8 mouse cellular contexts compared by ENCODE assay signal in genomic region chr4:154025641-154026440, GRCm38 (mm10). TPM values are rescaled to one million over a fixed set of nuclear protein-coding genes. Genes with fewer than 3 reads are reported as not detected.
A peak's percentile ranks its signal among the peaks of the same experiment; 100 is the strongest.
DNase-seq lines count a peak whose midpoint lies in the region; ATAC-seq lines count a peak whose summit lies in the region.

Gene Smim1, minus strand, starts transcription at chr4:154026230.

- 3% methylated on average over 33 of the region's 33 CpGs for WGBS in hindbrain, embryonic 10.5 days

- H3K36me3 ChIP-seq in hindbrain, embryonic 10.5 days, result peaks cover 18% of the 10 kb centered on the region

- peak within 1 kb of the TSS; percentile 49 for H3K4me3 ChIP-seq in hindbrain, embryonic 10.5 days

- peaks cover 37% of the 10 kb centered on the region for H3K4me1 ChIP-seq in hindbrain, embryonic 10.5 days (replicated peaks)

- peaks cover 41% of the 10 kb centered on the region for H3K27me3 ChIP-seq in hindbrain, embryonic 10.5 days (ENCODE audit: insufficient read depth, poor library complexity, severe bottlenecking)

- peak within 1 kb of the TSS; percentile 80 for H3K27ac ChIP-seq in hindbrain, embryonic 10.5 days

- ATAC-seq in frontal cortex, adult (ENCODE audit: low TSS enrichment), result peak; percentile 39; the same call in 1 of the 2 replicates
- ATAC-seq in inflammation-experienced regulatory T-cells, adult 6 months, result no peak

- DNase-seq in WW6 (ENCODE audit: low read depth, low spot score), result peak; percentile 66
- DNase-seq in cerebellum, adult 9-11 months, result peak; percentile 62
- peak; percentile 62 for DNase-seq in hindbrain, embryonic 10.5 days (ENCODE audit: low spot score)
- peak; percentile 63 to 64 for DNase-seq in layer of hippocampus, postnatal 36 days
- DNase-seq in lung, postnatal 4 days, result peak; percentile 85 to 92
- peak; percentile 74 for DNase-seq in right cerebral cortex, postnatal 14 days

- no peaks in the 10 kb centered on the region for H3K9me3 ChIP-seq in hindbrain, embryonic 10.5 days

RNA-seq across cellular contexts. Expression of gene Smim1, which starts in this region (rescaled TPM):
- 25.9 and 32.9 TPM in 2 replicates for polyA plus RNA-seq in hindbrain, embryonic 10.5 days (2016; fragmentation: Nextera tagmentation; extraction: Ambion mirVana)
- 1 to 10 TPM; 6.6 to 7.6 TPM for total RNA-seq in layer of hippocampus, postnatal 36 days (2021)
- 1 to 10 TPM in 1 of 3 experiments, under 1 TPM in 1, not detected in 1; 0.66 to 1.3 TPM for polyA plus RNA-seq in inflammation-experienced regulatory T-cells, adult 6 months (2017; shearing (Covaris generic))

Comparison
In these comparisons a context has a peak if more than half of its experiments do, and no peak if none do; other contexts are left out.
1. RNA of gene Smim1 (polyA plus RNA-seq): 25.9 to 32.9 TPM in hindbrain, embryonic 10.5 days; 0.66 to 1.3 TPM in inflammation-experienced regulatory T-cells, adult 6 months; every median in the first group is over 10 times any median in the second.
2. Peak in every context shown above with its lines, with median percentiles within 50 percentile points of each other: DNase-seq.